Mouse (Mus musculus): ENCODE data around the gene Scn1a. TPM values are rescaled to one million over a fixed set of nuclear protein-coding genes. Genes with fewer than 3 reads are reported as not detected.

Scn1a gene
- total and polyA plus RNA-seq, 3 experiments = 0.05 TPM; not detected in 2

GRCm38 (mm10) chr2:66436286-66436685 is 4.4 kb downstream of the Scn1a start:
- TF ChIP-seq EP300 (IDR thresholded peaks at IDR 0.05; ENCODE audit: low read length) (no peak), MAFK (IDR thresholded peaks at IDR 0.05; ENCODE audit: insufficient replicate concordance, low read length) (no peak), HCFC1 (IDR thresholded peaks at IDR 0.05; ENCODE audit: low read depth, low read length) (no peak), ZMIZ1 (IDR thresholded peaks at IDR 0.05; ENCODE audit: low read depth, low read length) (no peak), E2F4 (IDR thresholded peaks at IDR 0.05; ENCODE audit: insufficient replicate concordance, low read depth, low read length) (no peak), MAZ (IDR thresholded peaks at IDR 0.05; ENCODE audit: low read depth, low read length) (no peak), ELF1 (IDR thresholded peaks at IDR 0.05; ENCODE audit: low read depth, low read length) (no peak), RCOR1 (conservative IDR thresholded peaks at IDR 0.05; ENCODE audit: low read depth, low read length) (no peak), NRF1 (IDR thresholded peaks at IDR 0.05; ENCODE audit: low read depth, low read length) (no peak), RAD21 (IDR thresholded peaks at IDR 0.05; ENCODE audit: low read depth, low read length) (no peak), MAX (IDR thresholded peaks at IDR 0.05; ENCODE audit: low read length) (no peak), POLR2A (IDR thresholded peaks at IDR 0.05; ENCODE audit: low read depth, low read length) (no peak), POLR2AphosphoS2 (IDR thresholded peaks at IDR 0.05; ENCODE audit: low read depth, low read length) (no peak), TBP (conservative IDR thresholded peaks at IDR 0.05; ENCODE audit: low read depth, low read length) (no peak), USF1 (IDR thresholded peaks at IDR 0.05; ENCODE audit: low read depth, low read length) (no peak), ZKSCAN1 (IDR thresholded peaks at IDR 0.05; ENCODE audit: borderline replicate concordance, low read depth, low read length) (no peak)
- dilution Hi-C loops (cut with MboI; ENCODE audit: extremely low pct_ligation_motif_present, extremely low pct_unique_long_range_greater_than_20kb, low sequenced_read_pairs) = no loop called here
- Histone ChIP-seq H3K36me3 (replicated peaks in 1 of 2; ENCODE audit: control insufficient read depth in 1 of 2, insufficient read depth in 1 of 2, low read length in 1 of 2) (no peaks in the 10 kb centered on the region), H3K27ac (ENCODE audit: insufficient read depth, low read depth) (no peak overlapping the region), H3K4me3 (replicated peaks in 1 of 3; ENCODE audit: low read depth in 2 of 3, low read length in 2 of 3, poor library complexity in 1 of 3) (no peak overlapping the region), H3K9me3 (replicated peaks; ENCODE audit: low read length) (peaks cover 9% of the 10 kb centered on the region), H3K4me2 (ENCODE audit: insufficient read depth, low read depth, poor library complexity, severe bottlenecking) (no peak overlapping the region), H3K79me2 (replicated peaks; ENCODE audit: control insufficient read depth, extremely low read depth, insufficient read depth, poor library complexity, severe bottlenecking) (no peaks in the 10 kb centered on the region), H3K27me3 (replicated peaks) (no peaks in the 10 kb centered on the region), H3K9ac (ENCODE audit: insufficient read depth, low read depth) (no peak overlapping the region), H3K4me1 (ENCODE audit: control insufficient read depth in 1 of 2, insufficient read depth in 2 of 2) (no peaks in the 10 kb centered on the region)
- DNase-seq (ENCODE audit: extremely low read depth) = no peak
- in situ Hi-C loops (cut with MboI; ENCODE audit: low pct_ligation_motif_present, low pct_unique_long_range_greater_than_20kb, low sequenced_read_pairs) = no loop called here

- dilution Hi-C loops (cut with MboI; ENCODE audit: extremely low pct_ligation_motif_present, extremely low pct_unique_long_range_greater_than_20kb, low sequenced_read_pairs) = no loop called here
- Histone ChIP-seq H3K9me3 (replicated peaks; ENCODE audit: low read length) (peaks cover 28% of the 10 kb centered on the region), H3K79me2 (replicated peaks; ENCODE audit: control insufficient read depth, extremely low read depth, insufficient read depth, poor library complexity, severe bottlenecking) (no peaks in the 10 kb centered on the region), H3K4me1 (ENCODE audit: control insufficient read depth in 1 of 2, insufficient read depth in 2 of 2) (no peaks in the 10 kb centered on the region; a peak in 1 of 4 replicates), H3K27me3 (replicated peaks) (no peaks in the 10 kb centered on the region), H3K27ac (ENCODE audit: insufficient read depth, low read depth) (no peak overlapping the region), H3K9ac (ENCODE audit: insufficient read depth, low read depth) (no peak overlapping the region), H3K4me3 (replicated peaks in 1 of 3; ENCODE audit: low read depth in 2 of 3, low read length in 2 of 3, poor library complexity in 1 of 3) (peak overlapping the region in 1 of 3 experiments; percentile 43), H3K4me2 (ENCODE audit: insufficient read depth, low read depth, poor library complexity, severe bottlenecking) (0 out of 2 replicates have a peak overlapping the region, but pooled peaks have one; percentile 15), H3K36me3 (replicated peaks in 1 of 2; ENCODE audit: control insufficient read depth in 1 of 2, insufficient read depth in 1 of 2, low read length in 1 of 2) (no peaks in the 10 kb centered on the region)
- peak; percentile 37 for DNase-seq (ENCODE audit: extremely low read depth)
- TF ChIP-seq RAD21 (IDR thresholded peaks at IDR 0.05; ENCODE audit: low read depth, low read length) (peak; percentile 59), SMC3 (IDR thresholded peaks at IDR 0.05; ENCODE audit: low read depth, low read length) (peak; percentile 51), ZNF384 (IDR thresholded peaks at IDR 0.05; ENCODE audit: low read depth, low read length) (peak; percentile 95), IRF4 (IDR thresholded peaks at IDR 0.05; ENCODE audit: low read depth, low read length) (no peak), CTCF (conservative IDR thresholded peaks at IDR 0.05 in 1 of 2, IDR thresholded peaks at IDR 0.05 in 1 of 2; ENCODE audit: low read depth in 2 of 2, low read length in 2 of 2) (peak in 1 of 2 experiments; percentile 67; a peak in 3 of 4 replicates)
- in situ Hi-C loops (cut with MboI; ENCODE audit: low pct_ligation_motif_present, low pct_unique_long_range_greater_than_20kb, low sequenced_read_pairs) = no loop called here
Observed at GRCm38 (mm10) chr2:66409740-66410290, 30.8 kb downstream of the Scn1a start.
